Mouse (Mus musculus): ENCODE data around the gene Kcp.

GRCm38 (mm10) chr6:29539502-29539901 is 31.8 kb upstream of the Kcp start:
- TF ChIP-seq CTCF (IDR thresholded peaks at IDR 0.05; ENCODE audit: control insufficient read depth, insufficient read depth, insufficient read length): no peak
- TF ChIP-seq USF1 (IDR thresholded peaks at IDR 0.05; ENCODE audit: low read depth): no peak
- no peak for TF ChIP-seq FOSL1 (IDR thresholded peaks at IDR 0.05; ENCODE audit: insufficient read depth, low read length, poor library complexity, severe bottlenecking)
- no peak for TF ChIP-seq CEBPB (IDR thresholded peaks at IDR 0.05; ENCODE audit: low read depth)

Data from C2C12 (cell line).